Mouse (Mus musculus): ENCODE results near the gene Depdc7. TPM values are rescaled to one million over a fixed set of nuclear protein-coding genes. Genes with fewer than 3 reads are reported as not detected.

The Depdc7 gene
- polyA plus RNA-seq, 1 experiment from 2014 or later: 3.0 TPM

- no peak overlapping the region for H3K4me2 ChIP-seq
- no peaks in the 10 kb centered on the region for H3K9me3 ChIP-seq (replicated peaks; ENCODE audit: control insufficient read depth, low read length)
- no peaks in the 10 kb centered on the region for H3K4me1 ChIP-seq (ENCODE audit: control insufficient read depth, insufficient read depth, low read length)
- H3K9ac ChIP-seq (ENCODE audit: low read depth, low read length): no peak overlapping the region
- no peaks in the 10 kb centered on the region for H3K36me3 ChIP-seq (ENCODE audit: control insufficient read depth, insufficient read depth, low read length)
- WGBS (ENCODE audit: insufficient replicate concordance): 72% methylated on average over 9 of the region's 9 CpGs
- no peak overlapping the region for H3K27ac ChIP-seq (ENCODE audit: low read depth, low read length)
- no peaks in the 10 kb centered on the region for H3K27me3 ChIP-seq (ENCODE audit: control insufficient read depth, insufficient read depth, low read length)
- no peak overlapping the region for H3K4me3 ChIP-seq (ENCODE audit: low read depth, low read length)
- no peak for ATAC-seq (replicated peaks; ENCODE audit: insufficient number of reproducible peaks, low FRiP score, low TSS enrichment)
Measured at GRCm38 (mm10) chr2:104732033-104732444, 10.6 kb downstream of the Depdc7 start.

- H3K4me2 ChIP-seq: no peak overlapping the region
- no peak overlapping the region for H3K27ac ChIP-seq (ENCODE audit: low read depth, low read length)
- H3K36me3 ChIP-seq (ENCODE audit: control insufficient read depth, insufficient read depth, low read length): no peaks in the 10 kb centered on the region
- no peak overlapping the region for H3K9ac ChIP-seq (ENCODE audit: low read depth, low read length)
- no peaks in the 10 kb centered on the region for H3K27me3 ChIP-seq (ENCODE audit: control insufficient read depth, insufficient read depth, low read length)
- ATAC-seq (replicated peaks; ENCODE audit: insufficient number of reproducible peaks, low FRiP score, low TSS enrichment): no peak
- H3K4me3 ChIP-seq (ENCODE audit: low read depth, low read length): no peak overlapping the region
- WGBS (ENCODE audit: insufficient replicate concordance): 54% methylated on average over 1 of the region's 1 CpGs
- no peaks in the 10 kb centered on the region for H3K9me3 ChIP-seq (replicated peaks; ENCODE audit: control insufficient read depth, low read length)
- H3K4me1 ChIP-seq (ENCODE audit: control insufficient read depth, insufficient read depth, low read length): no peaks in the 10 kb centered on the region
Measured at GRCm38 (mm10) chr2:104727369-104727768, 15.3 kb downstream of the Depdc7 start.

GRCm38 (mm10) chr2:104722021-104722420, 20.7 kb downstream of the Depdc7 start:
- no peak overlapping the region for H3K4me2 ChIP-seq
- 78% methylated on average over 3 of the region's 3 CpGs for WGBS (ENCODE audit: insufficient replicate concordance)

GRCm38 (mm10) chr2:104717827-104718226, 24.9 kb downstream of the Depdc7 start:
- Histone ChIP-seq H3K27ac (ENCODE audit: low read depth, low read length) (no peak overlapping the region), H3K9me3 (replicated peaks; ENCODE audit: control insufficient read depth, low read length) (no peaks in the 10 kb centered on the region), H3K36me3 (ENCODE audit: control insufficient read depth, insufficient read depth, low read length) (no peaks in the 10 kb centered on the region), H3K4me3 (ENCODE audit: low read depth, low read length) (no peak overlapping the region), H3K4me2 (no peak overlapping the region), H3K4me1 (ENCODE audit: control insufficient read depth, insufficient read depth, low read length) (no peaks in the 10 kb centered on the region), H3K9ac (ENCODE audit: low read depth, low read length) (no peak overlapping the region), H3K27me3 (ENCODE audit: control insufficient read depth, insufficient read depth, low read length) (no peaks in the 10 kb centered on the region)
- ATAC-seq (replicated peaks; ENCODE audit: insufficient number of reproducible peaks, low FRiP score, low TSS enrichment): no peak
- 73% methylated on average over 4 of the region's 4 CpGs for WGBS (ENCODE audit: insufficient replicate concordance)

More at GRCm38 (mm10) chr2:104722021-104722420, 20.7 kb downstream of the Depdc7 start:
- Histone ChIP-seq H3K27ac (ENCODE audit: low read depth, low read length) (no peak overlapping the region), H3K4me1 (ENCODE audit: control insufficient read depth, insufficient read depth, low read length) (no peaks in the 10 kb centered on the region), H3K9ac (ENCODE audit: low read depth, low read length) (no peak overlapping the region), H3K36me3 (ENCODE audit: control insufficient read depth, insufficient read depth, low read length) (no peaks in the 10 kb centered on the region), H3K9me3 (replicated peaks; ENCODE audit: control insufficient read depth, low read length) (no peaks in the 10 kb centered on the region), H3K27me3 (ENCODE audit: control insufficient read depth, insufficient read depth, low read length) (no peaks in the 10 kb centered on the region), H3K4me3 (ENCODE audit: low read depth, low read length) (no peak overlapping the region)
- ATAC-seq (replicated peaks; ENCODE audit: insufficient number of reproducible peaks, low FRiP score, low TSS enrichment): no peak

GRCm38 (mm10) chr2:104717231-104717735, 25.4 kb downstream of the Depdc7 start:
- H3K4me1 ChIP-seq (ENCODE audit: control insufficient read depth, insufficient read depth, low read length): no peaks in the 10 kb centered on the region

GRCm38 (mm10) chr2:104716279-104716678, 26.4 kb downstream of the Depdc7 start, which contains the start of gene Pin1rt1:
TSS of gene Pin1rt1 (minus strand) at chr2:104716379.
- Histone ChIP-seq H3K4me3 (ENCODE audit: low read depth, low read length) (no peak within 1 kb of the TSS), H3K4me1 (ENCODE audit: control insufficient read depth, insufficient read depth, low read length) (no peaks in the 10 kb centered on the region), H3K4me2 (no peak within 1 kb of the TSS), H3K9me3 (replicated peaks; ENCODE audit: control insufficient read depth, low read length) (no peaks in the 10 kb centered on the region), H3K27ac (ENCODE audit: low read depth, low read length) (no peak within 1 kb of the TSS), H3K36me3 (ENCODE audit: control insufficient read depth, insufficient read depth, low read length) (no peaks in the 10 kb centered on the region), H3K9ac (ENCODE audit: low read depth, low read length) (no peak within 1 kb of the TSS), H3K27me3 (ENCODE audit: control insufficient read depth, insufficient read depth, low read length) (no peaks in the 10 kb centered on the region)
- ATAC-seq (replicated peaks; ENCODE audit: insufficient number of reproducible peaks, low FRiP score, low TSS enrichment): no peak
- WGBS (ENCODE audit: insufficient replicate concordance): 83% methylated on average over 4 of the region's 4 CpGs

More at GRCm38 (mm10) chr2:104717231-104717735, 25.4 kb downstream of the Depdc7 start:
- WGBS (ENCODE audit: insufficient replicate concordance): 88% methylated on average over 2 of the region's 2 CpGs
- ATAC-seq (replicated peaks; ENCODE audit: insufficient number of reproducible peaks, low FRiP score, low TSS enrichment): no peak
- no peak overlapping the region for H3K4me3 ChIP-seq (ENCODE audit: low read depth, low read length)
- no peaks in the 10 kb centered on the region for H3K27me3 ChIP-seq (ENCODE audit: control insufficient read depth, insufficient read depth, low read length)
- H3K9ac ChIP-seq (ENCODE audit: low read depth, low read length): no peak overlapping the region
- no peaks in the 10 kb centered on the region for H3K36me3 ChIP-seq (ENCODE audit: control insufficient read depth, insufficient read depth, low read length)
- no peak overlapping the region for H3K27ac ChIP-seq (ENCODE audit: low read depth, low read length)
- H3K9me3 ChIP-seq (replicated peaks; ENCODE audit: control insufficient read depth, low read length): no peaks in the 10 kb centered on the region
- no peak overlapping the region for H3K4me2 ChIP-seq

GRCm38 (mm10) chr2:104714254-104714691, 28.4 kb downstream of the Depdc7 start:
- Histone ChIP-seq H3K4me2 (peak overlapping the region; percentile 16; the same call in 1 of the 2 replicates), H3K9me3 (replicated peaks; ENCODE audit: control insufficient read depth, low read length) (no peaks in the 10 kb centered on the region), H3K27me3 (ENCODE audit: control insufficient read depth, insufficient read depth, low read length) (no peaks in the 10 kb centered on the region), H3K27ac (ENCODE audit: low read depth, low read length) (no peak overlapping the region), H3K4me1 (ENCODE audit: control insufficient read depth, insufficient read depth, low read length) (0 out of 2 replicates have a peak, but pooled peaks cover 2% of the 10 kb centered on the region), H3K36me3 (ENCODE audit: control insufficient read depth, insufficient read depth, low read length) (no peaks in the 10 kb centered on the region), H3K9ac (ENCODE audit: low read depth, low read length) (no peak overlapping the region), H3K4me3 (ENCODE audit: low read depth, low read length) (no peak overlapping the region)
- no peak for ATAC-seq (replicated peaks; ENCODE audit: insufficient number of reproducible peaks, low FRiP score, low TSS enrichment)
- 31% methylated on average over 15 of the region's 15 CpGs for WGBS (ENCODE audit: insufficient replicate concordance)

GRCm38 (mm10) chr2:104712486-104712809, 30.2 kb downstream of the Depdc7 start:
- peak overlapping the region; percentile 86 for H3K9ac ChIP-seq (ENCODE audit: low read depth, low read length)

More at GRCm38 (mm10) chr2:104712486-104712809, 30.2 kb downstream of the Depdc7 start:
- Histone ChIP-seq H3K27ac (ENCODE audit: low read depth, low read length) (0 out of 2 replicates have a peak overlapping the region, but pooled peaks have one; percentile 46), H3K4me1 (ENCODE audit: control insufficient read depth, insufficient read depth, low read length) (0 out of 2 replicates have a peak, but pooled peaks cover 2% of the 10 kb centered on the region), H3K36me3 (ENCODE audit: control insufficient read depth, insufficient read depth, low read length) (no peaks in the 10 kb centered on the region), H3K27me3 (ENCODE audit: control insufficient read depth, insufficient read depth, low read length) (no peaks in the 10 kb centered on the region), H3K4me2 (peak overlapping the region; percentile 83), H3K4me3 (ENCODE audit: low read depth, low read length) (peak overlapping the region; percentile 87), H3K9me3 (replicated peaks; ENCODE audit: control insufficient read depth, low read length) (no peaks in the 10 kb centered on the region)
- no peak for ATAC-seq (replicated peaks; ENCODE audit: insufficient number of reproducible peaks, low FRiP score, low TSS enrichment)
- WGBS (ENCODE audit: insufficient replicate concordance): 2% methylated on average over 7 of the region's 7 CpGs

Measured in heart, embryonic 11.5 days (tissue).